Mouse (Mus musculus): Measurements from ENCODE around the gene Vps33b. TPM values are rescaled to one million over a fixed set of nuclear protein-coding genes. Genes with fewer than 3 reads are reported as not detected.
A peak's percentile ranks its signal among the peaks of the same experiment; 100 is the strongest.

Vps33b gene
- 10 to 100 TPM; 19.3 to 23.6 TPM for total RNA-seq (2021)

GRCm38 (mm10) chr7:80268897-80269750, at the start of gene Vps33b:
Vps33b (plus strand) TSS chr7:80269649.
- DNase-seq (ENCODE audit: extremely low spot score in 1 of 2, low spot score in 1 of 2), result peak; percentile 90 to 99

DNA sequence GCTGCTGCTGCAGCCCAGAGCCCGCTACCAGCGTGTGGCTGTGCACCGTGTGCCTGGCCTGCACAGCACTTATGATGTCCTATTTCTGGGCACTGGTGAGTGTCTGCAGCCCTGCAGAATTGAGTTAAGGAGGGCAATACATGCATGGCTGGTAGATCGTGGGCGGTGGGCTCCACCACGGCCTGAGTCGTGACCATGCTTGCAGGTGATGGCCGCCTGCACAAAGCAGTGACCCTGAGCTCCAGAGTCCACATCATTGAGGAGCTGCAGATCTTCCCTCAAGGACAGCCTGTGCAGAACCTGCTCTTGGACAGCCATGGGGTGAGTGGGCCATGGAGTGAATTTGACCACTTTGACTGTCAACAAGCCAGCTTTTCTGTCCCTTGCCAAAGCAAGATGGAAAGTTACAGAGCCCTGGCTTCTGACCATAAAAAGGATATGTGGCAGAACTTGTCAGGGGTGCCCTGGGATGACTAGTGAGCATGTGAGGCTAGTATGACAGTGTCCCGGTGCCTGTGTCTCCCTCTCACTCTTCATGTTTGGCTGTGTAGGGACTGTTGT, 49.1 kb upstream of the Vps33b start:
- DNase-seq (ENCODE audit: extremely low spot score in 1 of 2, low spot score in 1 of 2), result no peak

- no peak for DNase-seq (ENCODE audit: extremely low spot score in 1 of 2, low spot score in 1 of 2)
Measured at GRCm38 (mm10) chr7:80221179-80221750, 48.2 kb upstream of the Vps33b start.

GRCm38 (mm10) chr7:80227065-80227464, 42.4 kb upstream of the Vps33b start:
- no peak for DNase-seq (ENCODE audit: extremely low spot score in 1 of 2, low spot score in 1 of 2)

DNA sequence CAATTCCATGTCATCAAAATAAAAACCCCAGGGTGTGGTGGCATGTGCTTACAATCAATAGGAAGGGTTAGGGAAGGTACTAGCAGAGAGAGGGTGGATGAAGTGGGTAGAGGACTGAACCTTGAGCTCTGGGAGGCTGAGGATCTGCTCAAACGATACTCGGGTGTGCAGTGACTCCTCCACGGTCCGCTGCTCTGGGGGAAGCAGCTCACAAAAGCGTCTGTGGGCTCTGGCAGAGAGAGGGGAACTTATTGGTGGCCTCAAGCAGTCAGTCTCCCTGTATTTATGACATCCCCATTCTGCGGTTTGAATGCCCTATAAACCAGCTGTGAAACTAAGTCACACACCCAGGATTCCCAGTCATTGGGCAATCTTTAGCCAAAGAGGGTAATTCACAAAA, 39.3 kb upstream of the Vps33b start:
- DNase-seq (ENCODE audit: extremely low spot score in 1 of 2, low spot score in 1 of 2), result no peak

- DNase-seq (ENCODE audit: extremely low spot score in 1 of 2, low spot score in 1 of 2), result no peak
Measured at GRCm38 (mm10) chr7:80231971-80232488, 37.4 kb upstream of the Vps33b start.

DNA sequence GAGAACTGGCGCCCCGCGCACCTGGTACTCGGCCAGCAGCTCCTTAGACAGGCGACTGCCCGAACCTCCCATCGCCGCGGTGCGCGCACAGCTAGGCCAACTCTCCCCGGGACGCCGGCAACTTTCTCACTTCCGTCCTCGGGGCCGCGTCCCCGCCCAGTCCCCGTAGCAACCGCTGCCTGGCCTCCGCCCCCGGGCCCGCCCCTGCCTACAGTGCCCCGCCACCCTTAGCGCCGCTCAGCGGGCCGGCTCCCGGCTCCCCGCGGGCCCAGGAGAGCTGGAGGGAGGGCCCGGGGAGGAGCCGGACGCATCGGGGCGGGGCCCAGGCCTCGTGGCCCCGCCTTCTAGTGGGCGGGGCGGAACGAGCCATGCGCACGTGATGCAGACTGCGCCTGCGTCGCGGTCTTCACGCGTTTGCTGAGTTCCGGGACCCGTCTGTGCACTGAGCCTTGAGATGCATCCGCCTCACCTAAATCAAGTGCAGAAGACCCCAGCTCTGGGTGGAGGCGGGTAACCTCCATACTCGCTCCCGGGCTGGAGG, 36.9 kb upstream of the Vps33b start, which contains the start of the genes Cib1 and Gdpgp1:
Gene Cib1, minus strand, starts transcription at position 325 of the 541 bp plus-strand sequence.
Gene Gdpgp1, plus strand, starts transcription at position 377 of the 541 bp plus-strand sequence.
- DNase-seq (ENCODE audit: extremely low spot score in 1 of 2, low spot score in 1 of 2), result peak; percentile 84 to 85

- no peak for DNase-seq (ENCODE audit: extremely low spot score in 1 of 2, low spot score in 1 of 2)
Measured at GRCm38 (mm10) chr7:80233799-80234198, 35.6 kb upstream of the Vps33b start.

GRCm38 (mm10) chr7:80238542-80238941, 30.9 kb upstream of the Vps33b start:
- DNase-seq (ENCODE audit: extremely low spot score in 1 of 2, low spot score in 1 of 2), result no peak

DNA sequence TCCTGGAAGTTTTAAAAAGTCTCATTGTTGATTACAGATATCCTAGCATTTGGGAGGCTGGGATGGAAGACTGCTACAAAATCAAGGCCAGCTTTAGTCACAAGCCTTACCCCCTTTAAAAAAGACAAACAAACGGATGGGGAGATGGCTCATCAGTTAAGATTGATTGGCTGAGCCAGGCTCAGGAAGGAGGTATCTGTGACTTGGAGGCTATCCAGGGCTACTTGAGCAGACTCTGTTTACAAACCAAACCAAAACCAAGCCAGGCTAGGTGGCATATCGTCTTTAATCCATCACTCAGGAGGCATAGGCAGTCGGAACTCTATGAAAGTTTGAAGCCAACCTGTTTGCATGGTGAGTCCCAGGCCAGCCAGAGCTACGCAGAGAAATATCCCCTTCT, 27.8 kb upstream of the Vps33b start:
- no peak for DNase-seq (ENCODE audit: extremely low spot score in 1 of 2, low spot score in 1 of 2)

DNA sequence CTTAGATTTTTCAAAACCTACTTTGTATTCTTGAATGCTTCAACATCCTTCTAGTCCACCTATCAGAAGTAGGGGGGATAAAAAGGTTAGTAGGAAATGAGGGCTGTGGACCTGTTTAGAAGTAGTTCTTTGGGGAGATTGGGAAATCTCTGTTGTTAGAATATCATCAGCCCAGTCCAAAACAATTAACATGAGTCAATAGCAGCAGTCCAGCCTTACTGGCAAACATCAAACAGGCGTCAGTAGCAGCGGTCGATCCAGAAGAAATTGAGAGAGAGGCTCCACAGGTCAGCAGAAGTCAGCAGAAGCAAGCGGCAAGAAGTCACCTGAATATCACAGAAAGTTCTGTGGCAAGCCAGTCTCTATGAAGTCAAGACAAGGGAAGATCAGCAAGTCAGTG, 24.6 kb upstream of the Vps33b start:
- no peak for DNase-seq (ENCODE audit: extremely low spot score in 1 of 2, low spot score in 1 of 2)

DNA sequence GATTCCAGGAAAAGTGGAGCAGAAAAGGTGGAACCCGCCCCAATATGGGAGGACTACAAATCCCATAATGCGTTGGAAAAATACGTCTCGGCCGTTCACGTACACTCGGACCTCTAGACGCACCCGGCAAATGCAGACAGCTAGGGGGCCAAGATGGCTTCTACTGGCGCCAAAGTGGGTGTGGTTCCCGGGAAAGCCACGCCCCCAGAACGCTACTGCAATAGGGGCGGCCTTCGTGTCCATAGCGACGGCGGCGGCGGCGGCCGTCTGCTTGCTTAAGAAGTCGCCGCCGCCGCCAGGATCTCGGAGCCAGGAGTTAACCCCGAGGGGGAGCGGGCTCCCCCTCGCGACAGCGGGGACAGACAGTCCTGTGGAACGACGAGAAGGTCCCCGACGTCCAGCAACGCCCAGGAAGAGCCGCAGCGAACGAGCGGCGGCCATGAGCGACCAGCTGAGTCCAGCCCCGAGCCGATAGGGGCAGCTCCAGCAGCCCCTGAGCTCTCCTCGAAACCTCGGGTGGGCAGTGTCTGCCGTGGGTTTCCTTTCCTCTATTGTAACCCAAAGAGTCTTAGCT, 23.2 kb upstream of the Vps33b start, which contains the start of gene Ttll13:
Gene Ttll13, plus strand, starts transcription at position 229 of the 574 bp plus-strand sequence.
- peak; percentile 72 to 82 for DNase-seq (ENCODE audit: extremely low spot score in 1 of 2, low spot score in 1 of 2)

GRCm38 (mm10) chr7:80246859-80247258, 22.6 kb upstream of the Vps33b start:
- DNase-seq (ENCODE audit: extremely low spot score in 1 of 2, low spot score in 1 of 2), result no peak

DNA sequence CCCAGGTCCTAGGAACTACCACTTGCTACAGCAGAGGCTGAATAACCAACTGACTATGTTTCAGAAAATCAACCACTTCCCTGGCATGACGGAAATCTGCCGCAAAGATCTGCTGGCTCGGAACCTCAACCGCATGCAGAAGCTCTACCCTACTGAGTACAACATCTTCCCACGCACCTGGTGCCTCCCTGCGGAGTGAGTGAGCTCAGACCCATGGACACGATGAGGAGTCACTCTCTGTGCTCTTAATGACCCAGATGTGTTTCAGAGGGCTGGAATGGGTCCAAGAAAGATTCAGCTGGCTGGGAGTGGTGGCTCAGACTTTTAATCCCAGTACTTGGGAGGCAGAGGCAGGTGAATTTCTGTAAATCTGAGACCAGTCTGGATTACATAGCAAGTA, 17.0 kb upstream of the Vps33b start:
- no peak for DNase-seq (ENCODE audit: extremely low spot score in 1 of 2, low spot score in 1 of 2)

DNA sequence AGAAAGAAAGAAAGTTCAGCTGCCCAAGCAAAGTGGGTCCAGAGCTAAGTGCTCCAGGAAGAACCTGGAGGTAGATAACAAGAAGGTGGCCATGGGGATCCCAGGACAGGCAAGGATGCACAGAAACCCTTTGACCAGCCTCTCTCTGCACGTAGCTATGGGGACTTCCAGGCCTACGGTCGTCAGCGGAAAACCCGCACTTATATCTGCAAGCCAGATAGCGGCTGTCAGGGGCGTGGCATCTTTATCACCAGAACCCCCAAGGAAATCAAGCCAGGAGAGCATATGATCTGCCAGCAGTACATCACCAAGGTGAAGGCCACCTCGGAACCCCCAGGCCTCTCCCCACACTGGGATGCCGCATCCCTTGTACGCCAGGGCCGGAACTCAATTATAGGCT, 16.6 kb upstream of the Vps33b start:
- no peak for DNase-seq (ENCODE audit: extremely low spot score in 1 of 2, low spot score in 1 of 2)

DNA sequence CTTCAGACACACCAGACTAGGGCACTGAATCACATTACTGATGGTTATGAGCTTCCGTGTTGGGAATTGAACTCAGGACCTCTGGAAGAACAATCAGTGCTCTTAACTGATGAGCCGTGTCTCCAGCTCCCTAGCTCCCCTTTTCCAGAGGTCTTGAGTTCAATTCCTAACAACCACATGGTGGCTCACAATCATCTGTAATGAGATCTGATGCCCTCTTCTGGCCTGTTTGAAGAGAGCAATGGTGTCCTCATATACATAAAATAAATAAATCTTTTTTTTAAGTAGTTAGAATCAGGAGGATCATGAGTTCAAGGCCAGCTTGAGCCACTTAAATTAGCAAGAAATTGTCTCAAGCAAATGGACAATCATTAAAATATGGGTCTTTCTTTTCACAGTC, 13.5 kb upstream of the Vps33b start:
- DNase-seq (ENCODE audit: extremely low spot score in 1 of 2, low spot score in 1 of 2), result no peak

DNA sequence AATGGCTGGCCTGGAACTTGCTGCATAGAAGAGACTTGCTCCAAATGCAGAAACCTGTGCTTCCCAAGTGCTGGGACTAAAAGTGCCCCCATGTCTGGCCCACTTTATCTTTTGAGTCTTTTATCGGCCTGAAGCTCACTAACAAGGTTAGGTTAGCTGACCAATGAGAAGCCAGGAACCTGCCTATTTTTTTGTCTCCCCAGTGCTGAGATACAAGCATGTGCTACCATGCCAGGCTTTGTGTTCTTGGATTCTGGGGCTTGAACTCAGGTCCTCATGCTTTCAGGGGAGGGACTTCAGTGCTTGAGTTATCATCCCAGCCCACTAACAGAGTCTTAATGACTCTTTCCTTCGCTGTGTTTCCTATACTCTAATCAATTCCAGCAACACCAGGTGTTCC, 11.7 kb upstream of the Vps33b start:
- no peak for DNase-seq (ENCODE audit: extremely low spot score in 1 of 2, low spot score in 1 of 2)

DNA sequence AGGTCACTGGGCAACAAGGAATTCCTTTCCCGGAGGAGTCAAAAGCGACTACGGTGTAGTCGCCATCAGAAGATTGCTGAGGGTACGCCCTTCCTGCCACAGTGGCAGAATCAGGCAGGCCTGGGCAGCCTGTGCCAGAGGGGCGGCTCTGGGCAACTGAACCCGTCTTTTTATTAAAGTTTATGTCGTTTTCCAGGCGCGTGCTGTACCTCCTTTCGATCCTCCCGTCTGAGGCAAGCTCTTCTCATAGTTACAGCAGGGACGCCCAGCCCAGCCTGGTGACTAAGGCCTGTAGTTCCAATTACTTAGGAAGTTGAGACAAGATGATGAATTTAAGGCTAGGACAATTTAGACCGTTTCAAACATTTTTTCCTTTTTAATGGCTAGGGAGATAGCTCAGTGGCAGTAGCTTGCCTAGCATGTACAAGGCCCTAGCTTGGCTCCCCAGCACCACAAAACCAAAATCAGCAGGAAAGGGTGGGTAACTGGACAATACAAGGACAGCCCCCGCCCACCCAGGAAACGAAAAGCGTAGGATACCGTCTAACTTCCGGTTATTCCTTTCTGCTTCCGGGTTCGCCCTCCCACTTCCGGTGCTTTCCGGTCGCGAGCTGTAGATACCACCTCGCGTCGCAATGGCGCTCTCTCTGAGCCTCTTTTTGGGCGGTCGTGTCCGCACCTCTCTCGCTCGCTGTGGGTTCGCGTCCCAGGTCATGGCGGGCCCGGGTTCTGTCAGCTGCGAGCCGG, 8.7 kb upstream of the Vps33b start, which contains the start of gene Ngrn:
Gene Ngrn, plus strand, starts transcription at position 591 of the 747 bp plus-strand sequence.
- peak; percentile 69 to 74 for DNase-seq (ENCODE audit: extremely low spot score in 1 of 2, low spot score in 1 of 2)

DNA sequence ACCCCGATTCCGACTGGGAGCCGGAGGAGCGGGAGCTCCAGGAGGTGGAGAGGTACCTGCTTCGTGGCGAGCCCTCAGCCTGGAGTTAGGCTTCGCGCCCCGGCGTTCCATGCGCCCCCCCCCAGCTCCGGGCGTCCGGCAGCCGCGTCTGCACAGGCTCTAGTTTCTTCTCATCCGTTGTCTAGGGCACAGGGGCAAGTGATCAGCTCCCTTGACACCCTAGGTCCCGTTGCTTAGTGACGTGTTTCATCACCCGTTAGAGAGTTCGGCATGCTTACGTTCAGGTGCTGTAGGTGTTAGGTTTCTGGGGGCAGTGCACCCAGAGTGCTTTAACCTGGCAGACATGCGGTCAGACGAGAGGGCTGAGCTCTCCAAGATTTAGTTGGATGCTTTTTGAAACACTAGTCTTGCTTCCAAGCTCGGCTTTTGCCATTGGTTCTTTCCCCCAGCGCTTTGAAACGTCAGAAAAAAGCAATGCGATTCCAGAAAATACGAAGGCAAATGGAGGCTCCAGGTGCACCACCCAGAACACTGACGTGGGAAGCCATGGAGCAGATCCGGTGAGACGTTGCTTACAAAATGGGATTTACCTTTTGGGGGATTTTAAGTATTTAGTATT, 8.0 kb upstream of the Vps33b start:
- peak in 1 of 2 experiments; percentile 10 for DNase-seq (ENCODE audit: extremely low spot score in 1 of 2, low spot score in 1 of 2)

Data from layer of hippocampus, postnatal 25 days (tissue).